Mouse (Mus musculus) c-Kit-negative CD71-positive TER-119-positive erythroid progenitor cells, embryonic 14.5 days (primary cell): Measurements from ENCODE around the gene Camk2n1.

ENCODE experiments used
- DNase-seq: peaks from one replicate; pipeline ENCODE4 v3.0.0-alpha.2; 2013; ENCODE audit warnings: low read depth, low spot score

Gene Camk2n1

GRCm38 (mm10) chr4:138464667-138465353, 10.7 kb downstream of the Camk2n1 start:
- DNase-seq = no peak

- no peak for DNase-seq
Measured at GRCm38 (mm10) chr4:138465446-138465845, 11.3 kb downstream of the Camk2n1 start.

- no peak for DNase-seq
Measured at GRCm38 (mm10) chr4:138466690-138467089, 12.6 kb downstream of the Camk2n1 start.

GRCm38 (mm10) chr4:138467451-138467850, 13.3 kb downstream of the Camk2n1 start:
- no peak for DNase-seq

- DNase-seq = no peak
Measured at GRCm38 (mm10) chr4:138469080-138469479, 15.0 kb downstream of the Camk2n1 start.

GRCm38 (mm10) chr4:138471241-138471640, 17.1 kb downstream of the Camk2n1 start:
- no peak for DNase-seq

- no peak for DNase-seq
Measured at GRCm38 (mm10) chr4:138479595-138479994, 25.5 kb downstream of the Camk2n1 start.

- no peak for DNase-seq
Measured at GRCm38 (mm10) chr4:138480962-138481361, 26.8 kb downstream of the Camk2n1 start.

GRCm38 (mm10) chr4:138482721-138483120, 28.6 kb downstream of the Camk2n1 start:
- no peak for DNase-seq

- no peak for DNase-seq
Measured at GRCm38 (mm10) chr4:138488241-138488640, 34.1 kb downstream of the Camk2n1 start.

GRCm38 (mm10) chr4:138491088-138491487, 37.0 kb downstream of the Camk2n1 start:
- DNase-seq = no peak

- DNase-seq = no peak
Measured at GRCm38 (mm10) chr4:138493161-138494001, 39.3 kb downstream of the Camk2n1 start.

- no peak for DNase-seq
Measured at GRCm38 (mm10) chr4:138494905-138495304, 40.8 kb downstream of the Camk2n1 start.

- DNase-seq = no peak
Measured at GRCm38 (mm10) chr4:138495775-138496174, 41.7 kb downstream of the Camk2n1 start.

GRCm38 (mm10) chr4:138496746-138497520, 42.8 kb downstream of the Camk2n1 start:
- no peak for DNase-seq

GRCm38 (mm10) chr4:138499856-138500645, 45.9 kb downstream of the Camk2n1 start:
- no peak for DNase-seq

- no peak for DNase-seq
Measured at GRCm38 (mm10) chr4:138501048-138501447, 46.9 kb downstream of the Camk2n1 start.

GRCm38 (mm10) chr4:138504632-138505101, 50.6 kb downstream of the Camk2n1 start:
- no peak for DNase-seq

- DNase-seq = no peak
Measured at GRCm38 (mm10) chr4:138505171-138505870, 51.2 kb downstream of the Camk2n1 start.

- DNase-seq = no peak
Measured at GRCm38 (mm10) chr4:138507903-138508302, 53.8 kb downstream of the Camk2n1 start.
